In the genomic region with DNA sequence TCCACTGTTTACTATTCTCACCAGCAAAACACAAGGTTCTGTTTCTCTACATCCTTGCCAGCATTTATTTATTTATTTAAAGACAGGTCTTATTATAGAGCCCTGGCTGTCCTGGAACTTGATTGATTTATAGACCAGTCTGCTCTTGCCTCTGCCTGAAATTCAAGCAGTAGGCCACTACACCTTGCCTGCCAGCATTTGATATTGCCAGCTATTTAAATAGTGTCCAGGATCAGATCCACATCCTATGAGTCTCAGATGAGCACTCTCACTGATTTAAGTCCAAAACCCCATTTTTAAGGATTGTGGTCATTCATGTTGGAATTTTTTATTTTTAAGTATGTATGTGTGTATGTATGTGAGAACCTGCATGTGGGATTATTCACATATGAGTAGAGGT, we compare ENCODE assay signal across 20 mouse cellular contexts. TPM values are rescaled to one million over a fixed set of nuclear protein-coding genes. Genes with fewer than 3 reads are reported as not detected.
"Had no signal": no experiment of that assay in that cellular context is flagged by ENCODE, and none has a peak within 500 bp of the region (broad histone marks: within the 10 kb centered on the region; RNA-seq: fewer than 3 reads in every experiment).

No protein-coding gene starts in this region.

- H3K27ac ChIP-seq: hindbrain, embryonic 10.5 days; hindbrain, embryonic 12.5 days; hindbrain, embryonic 14.5 days; intestine, embryonic 15.5 days; layer of hippocampus, adult 2 months; left cerebral cortex, adult 2 months; limb, embryonic 10.5 days; limb, embryonic 12.5 days had no signal

- H3K4me3 ChIP-seq: heart, embryonic 10.5 days; hindbrain, embryonic 10.5 days; hindbrain, embryonic 12.5 days; intestine, embryonic 15.5 days; layer of hippocampus, adult 2 months; left cerebral cortex, adult 2 months; limb, embryonic 12.5 days had no signal

- DNase-seq: gastrocnemius, postnatal 14 days; heart, postnatal 10 days; heart, postnatal 4 days; kidney, adult 18-20 months; kidney, adult 8-10 months; kidney, postnatal 10 days; kidney, postnatal 25 days; kidney, postnatal 4 days; liver had no signal

- H3K36me3 ChIP-seq: heart, embryonic 10.5 days; heart, embryonic 12.5 days; hindbrain, embryonic 10.5 days; hindbrain, embryonic 12.5 days; intestine, embryonic 15.5 days; limb, embryonic 10.5 days; limb, embryonic 12.5 days had no signal

- H3K9ac ChIP-seq: heart, embryonic 12.5 days; hindbrain, embryonic 12.5 days; hindbrain, embryonic 14.5 days; intestine, embryonic 15.5 days; limb, embryonic 12.5 days had no signal

- H3K4me1 ChIP-seq: intestine, embryonic 15.5 days had no signal

- H3K27me3 ChIP-seq: heart, embryonic 12.5 days; hindbrain, embryonic 12.5 days; intestine, embryonic 15.5 days; limb, embryonic 12.5 days had no signal

RNA-seq across cellular contexts. Expression of a gene that starts 16.0 kb away (rescaled TPM):
- total RNA-seq: granulocyte monocyte progenitor cell, adult 5-6 weeks; heart, postnatal 4 days had no signal
- polyA plus RNA-seq: hindbrain, embryonic 10.5 days had no signal
